ENCODE assay signal across 7 mouse cellular contexts in the genomic region with DNA sequence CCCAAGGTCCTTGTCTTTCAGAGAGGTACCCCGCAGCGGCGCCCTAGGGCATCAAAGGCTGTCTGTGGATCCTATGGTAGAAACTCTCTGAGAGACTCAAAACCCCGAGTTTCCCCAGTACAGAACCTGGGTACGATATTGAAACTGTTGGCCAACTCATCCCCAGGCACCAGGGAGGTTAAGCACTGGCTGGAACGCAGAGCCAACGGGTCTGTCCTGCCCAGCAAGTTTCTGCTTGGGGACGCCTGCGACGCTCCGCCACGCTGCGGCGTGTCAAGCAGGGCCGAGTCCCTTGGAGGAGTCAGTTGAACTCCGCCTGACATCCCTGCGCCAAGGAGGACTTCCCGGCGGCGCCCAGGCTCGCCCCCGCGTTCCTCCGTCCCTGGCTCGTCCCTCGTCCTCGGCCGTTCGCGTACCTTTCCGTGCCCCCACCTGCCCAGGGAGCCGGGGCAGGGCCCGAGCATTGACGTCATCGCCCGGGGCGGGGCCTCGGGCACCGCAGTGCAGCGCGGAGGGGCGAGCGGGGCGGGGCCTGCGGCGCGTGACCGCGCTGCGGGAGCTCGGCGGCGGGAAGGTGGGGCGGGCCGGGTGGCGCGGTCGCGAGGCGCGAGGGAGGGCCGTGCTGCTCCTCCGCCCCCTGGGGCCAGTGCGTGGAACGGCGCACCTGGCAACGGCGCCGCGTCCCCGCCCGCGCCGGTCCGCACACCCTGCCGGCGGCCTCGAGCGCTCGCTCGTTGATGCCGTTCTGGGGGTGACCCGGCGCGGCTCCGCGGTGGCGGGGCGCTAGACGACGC. TPM values are rescaled to one million over a fixed set of nuclear protein-coding genes. Genes with fewer than 3 reads are reported as not detected.
DNase-seq lines count a peak whose midpoint lies in the region; ATAC-seq and TF ChIP-seq lines count a peak whose summit lies in the region.

Gene Cds1, plus strand, starts transcription at position 577 of the 794 bp plus-strand sequence.

- no peaks in the 10 kb centered on the region for H3K36me3 ChIP-seq in heart, embryonic 11.5 days (ENCODE audit: control insufficient read depth, insufficient read depth, low read length)
- H3K36me3 ChIP-seq in kidney, embryonic 16.5 days (ENCODE audit: insufficient read depth, low read length) = no peaks in the 10 kb centered on the region
- no peaks in the 10 kb centered on the region for H3K36me3 ChIP-seq in liver, adult 2 months (ENCODE audit: control insufficient read depth, insufficient read depth, low read length)
- no peaks in the 10 kb centered on the region for H3K36me3 ChIP-seq in myocyte (ENCODE audit: control insufficient read depth, insufficient read depth)

- no peak within 1 kb of the TSS for H3ac ChIP-seq in myocyte (ENCODE audit: control insufficient read depth, insufficient read length)

- peak; percentile 45 for DNase-seq in c-Kit-positive CD71-negative TER-119-negative erythroid progenitor cells, embryonic 14.5 days (ENCODE audit: low read depth)
- no peak for DNase-seq in liver, adult 2 months (ENCODE audit: extremely low read depth, low read depth, low spot score)
- peak; percentile 47 to 71 for DNase-seq in spleen, postnatal 4 days (ENCODE audit: low spot score in 2 of 2)

- no peak within 1 kb of the TSS for H3K27ac ChIP-seq in embryonic fibroblast, embryonic 13.5 days (ENCODE audit: insufficient read depth, low read length)
- H3K27ac ChIP-seq in heart, embryonic 11.5 days (ENCODE audit: low read depth, low read length) = no peak within 1 kb of the TSS
- H3K27ac ChIP-seq in kidney, embryonic 16.5 days (ENCODE audit: low read length) = peak within 1 kb of the TSS; percentile 72
- H3K27ac ChIP-seq in liver, adult 2 months (replicated peaks; ENCODE audit: insufficient read depth, low read depth, low read length) = no peak within 1 kb of the TSS

- TF ChIP-seq POLR2A in embryonic fibroblast, embryonic 13.5 days (IDR thresholded peaks at IDR 0.05; ENCODE audit: low read depth, low read length) = no peak
- TF ChIP-seq POLR2A in liver, adult 2 months (IDR thresholded peaks at IDR 0.05; ENCODE audit: extremely low read depth, insufficient read depth, low read length) = no peak
- no peak for TF ChIP-seq POLR2A in myocyte (IDR thresholded peaks at IDR 0.05; ENCODE audit: insufficient read length, low read depth)

- H3K9me3 ChIP-seq in heart, embryonic 11.5 days (replicated peaks; ENCODE audit: control insufficient read depth, low read length) = no peaks in the 10 kb centered on the region
- H3K9me3 ChIP-seq in kidney, embryonic 16.5 days (ENCODE audit: low read length) = no peaks in the 10 kb centered on the region

- H3K4me1 ChIP-seq in embryonic fibroblast, embryonic 13.5 days (ENCODE audit: control insufficient read depth, insufficient read depth, low read length) = peaks cover 5% of the 10 kb centered on the region; the same call in 1 of the 2 replicates
- H3K4me1 ChIP-seq in heart, embryonic 11.5 days (ENCODE audit: control insufficient read depth, insufficient read depth, low read length) = no peaks in the 10 kb centered on the region
- H3K4me1 ChIP-seq in kidney, embryonic 16.5 days (ENCODE audit: insufficient read depth, low read length) = peaks cover 17% of the 10 kb centered on the region; the same call in 1 of the 2 replicates
- peaks cover 4% of the 10 kb centered on the region for H3K4me1 ChIP-seq in liver, adult 2 months (ENCODE audit: control insufficient read depth, insufficient read depth, low read length)

- peaks cover 66% of the 10 kb centered on the region for H3K27me3 ChIP-seq in heart, embryonic 11.5 days (ENCODE audit: control insufficient read depth, insufficient read depth, low read length)
- peaks cover 32% of the 10 kb centered on the region; the same call in 1 of the 2 replicates for H3K27me3 ChIP-seq in kidney, embryonic 16.5 days (ENCODE audit: insufficient read depth, low read length)
- H3K27me3 ChIP-seq in liver, adult 2 months (ENCODE audit: control insufficient read depth, insufficient read depth, low read length) = peaks cover 38% of the 10 kb centered on the region
- H3K27me3 ChIP-seq in myocyte (ENCODE audit: control insufficient read depth, insufficient read depth, insufficient read length) = peaks cover 64% of the 10 kb centered on the region

- under 1% methylated on average over 76 of the region's 91 CpGs for WGBS in heart, embryonic 11.5 days (ENCODE audit: insufficient replicate concordance)
- WGBS in kidney, embryonic 16.5 days = under 1% methylated on average over 55 of the region's 91 CpGs
- WGBS in liver, adult 2 months = 2% methylated on average over 89 of the region's 91 CpGs

- peak; percentile 81 for ATAC-seq in heart, embryonic 11.5 days (replicated peaks; ENCODE audit: insufficient number of reproducible peaks, low FRiP score, low TSS enrichment)
- peak; percentile 90 for ATAC-seq in kidney, embryonic 16.5 days (ENCODE audit: low FRiP score, low TSS enrichment)

- H3K79me2 ChIP-seq in liver, adult 2 months (ENCODE audit: control insufficient read depth, insufficient read depth, low read length) = no peaks in the 10 kb centered on the region
- H3K79me2 ChIP-seq in myocyte (ENCODE audit: control insufficient read depth, insufficient read depth) = no peaks in the 10 kb centered on the region

- H3K4me2 ChIP-seq in heart, embryonic 11.5 days = peak within 1 kb of the TSS; percentile 100
- H3K4me2 ChIP-seq in kidney, embryonic 16.5 days (replicated peaks; ENCODE audit: low read depth, low read length) = peak within 1 kb of the TSS; percentile 100
- peak within 1 kb of the TSS; percentile 2 for H3K4me2 ChIP-seq in myocyte (ENCODE audit: low read depth)

- no peak for TF ChIP-seq CTCF in embryonic fibroblast, embryonic 13.5 days (IDR thresholded peaks at IDR 0.05; ENCODE audit: borderline replicate concordance, insufficient read depth, low read length)
- TF ChIP-seq CTCF in liver, adult 2 months (IDR thresholded peaks at IDR 0.05; ENCODE audit: low read depth, low read length) = no peak

- H3K9ac ChIP-seq in heart, embryonic 11.5 days (ENCODE audit: low read depth, low read length) = peak within 1 kb of the TSS; percentile 68
- peak within 1 kb of the TSS; percentile 78 for H3K9ac ChIP-seq in kidney, embryonic 16.5 days (replicated peaks; ENCODE audit: low read length)
- H3K9ac ChIP-seq in liver, adult 2 months (ENCODE audit: low read depth, low read length) = peak within 1 kb of the TSS; percentile 69

- H3K4me3 ChIP-seq in embryonic fibroblast, embryonic 13.5 days (ENCODE audit: insufficient read depth, low read length) = peak within 1 kb of the TSS; percentile 49
- H3K4me3 ChIP-seq in heart, embryonic 11.5 days (ENCODE audit: low read depth, low read length) = peak within 1 kb of the TSS; percentile 80
- H3K4me3 ChIP-seq in kidney, embryonic 16.5 days (ENCODE audit: low read length) = peak within 1 kb of the TSS; percentile 78
- H3K4me3 ChIP-seq in liver, adult 2 months (ENCODE audit: insufficient read depth, low read depth, low read length) = peak within 1 kb of the TSS; percentile 71
- no peak within 1 kb of the TSS for H3K4me3 ChIP-seq in myocyte

TF ChIP-seq in myocyte, 11 proteins besides CTCF, POLR2A, EP300 and RAD21:
- TF ChIP-seq TCF12 (IDR thresholded peaks at IDR 0.05; ENCODE audit: insufficient read depth, poor library complexity, severe bottlenecking) = no peak
- no peak for TF ChIP-seq MYOD1 (IDR thresholded peaks at IDR 0.05; ENCODE audit: control insufficient read depth in 1 of 3, insufficient read length in 2 of 3, low read depth in 2 of 3)
- TF ChIP-seq SRF (IDR thresholded peaks at IDR 0.05; ENCODE audit: control insufficient read depth, insufficient read length, low read depth) = no peak
- TF ChIP-seq USF1 (IDR thresholded peaks at IDR 0.05; ENCODE audit: low read depth) = no peak
- no peak for TF ChIP-seq CEBPB (IDR thresholded peaks at IDR 0.05; ENCODE audit: insufficient read depth, poor library complexity, severe bottlenecking)
- TF ChIP-seq TCF3 (IDR thresholded peaks at IDR 0.05; ENCODE audit: insufficient read length, low read depth) = no peak
- TF ChIP-seq MAX (IDR thresholded peaks at IDR 0.05; ENCODE audit: low read depth) = no peak
- TF ChIP-seq E2F4 (IDR thresholded peaks at IDR 0.05; ENCODE audit: insufficient read depth) = no peak
- no peak for TF ChIP-seq MYOG (IDR thresholded peaks at IDR 0.05; ENCODE audit: control insufficient read depth in 1 of 3, insufficient read depth in 1 of 3, insufficient read length in 2 of 3, low read depth in 2 of 3)
- no peak for TF ChIP-seq POLR2AphosphoS2 (IDR thresholded peaks at IDR 0.05; ENCODE audit: insufficient read length, low read depth)
- no peak for TF ChIP-seq REST (IDR thresholded peaks at IDR 0.05; ENCODE audit: insufficient read depth, insufficient read length)

RNA-seq across cellular contexts. Expression of gene Cds1, which starts in this region (rescaled TPM):
- polyA plus RNA-seq in embryonic fibroblast, embryonic 13.5 days (2011; ENCODE audit: insufficient read length, low read depth, missing spikeins) = 1.4 and 3.1 TPM in 2 replicates
- polyA plus RNA-seq in heart, embryonic 11.5 days (2014; fragmentation: Nextera tagmentation; extraction: Ambion mirVana) = 0.52 and 0.60 TPM in 2 replicates
- 15.8 and 16.0 TPM in 2 replicates for polyA plus RNA-seq in kidney, embryonic 16.5 days (2015; fragmentation: Nextera tagmentation; extraction: Ambion mirVana)
- 0.27 and 0.37 TPM in 2 replicates for total RNA-seq in liver, adult 2 months (2014; rRNA removed)
- 0.05 and 0.67 TPM in 2 replicates for polyA plus RNA-seq in liver, adult 2 months (2012; rRNA removed)
- not detected for polyA plus RNA-seq in myocyte (2012; fragmentation: generic; extraction: Trizol)

Comparison
In these comparisons a context has a peak if more than half of its experiments do, and no peak if none do; other contexts are left out.
1. Peak in ATAC-seq, H3K4me3 ChIP-seq, H3K9ac ChIP-seq and H3K4me2 ChIP-seq in heart, embryonic 11.5 days; RNA of the gene not detected or under 1 TPM.
2. H3K4me2 ChIP-seq: peak in every context shown above with its lines; median percentile 100 in heart, embryonic 11.5 days; 100 in kidney, embryonic 16.5 days; 2 in myocyte.